Mouse (Mus musculus): ENCODE measurements around the gene Slc6a15. TPM values are rescaled to one million over a fixed set of nuclear protein-coding genes. Genes with fewer than 3 reads are reported as not detected.

The Slc6a15 gene
- polyA plus RNA-seq (2015; fragmentation: Nextera tagmentation; extraction: Ambion mirVana) = 0.07 and 0.12 TPM in 2 replicates

DNA sequence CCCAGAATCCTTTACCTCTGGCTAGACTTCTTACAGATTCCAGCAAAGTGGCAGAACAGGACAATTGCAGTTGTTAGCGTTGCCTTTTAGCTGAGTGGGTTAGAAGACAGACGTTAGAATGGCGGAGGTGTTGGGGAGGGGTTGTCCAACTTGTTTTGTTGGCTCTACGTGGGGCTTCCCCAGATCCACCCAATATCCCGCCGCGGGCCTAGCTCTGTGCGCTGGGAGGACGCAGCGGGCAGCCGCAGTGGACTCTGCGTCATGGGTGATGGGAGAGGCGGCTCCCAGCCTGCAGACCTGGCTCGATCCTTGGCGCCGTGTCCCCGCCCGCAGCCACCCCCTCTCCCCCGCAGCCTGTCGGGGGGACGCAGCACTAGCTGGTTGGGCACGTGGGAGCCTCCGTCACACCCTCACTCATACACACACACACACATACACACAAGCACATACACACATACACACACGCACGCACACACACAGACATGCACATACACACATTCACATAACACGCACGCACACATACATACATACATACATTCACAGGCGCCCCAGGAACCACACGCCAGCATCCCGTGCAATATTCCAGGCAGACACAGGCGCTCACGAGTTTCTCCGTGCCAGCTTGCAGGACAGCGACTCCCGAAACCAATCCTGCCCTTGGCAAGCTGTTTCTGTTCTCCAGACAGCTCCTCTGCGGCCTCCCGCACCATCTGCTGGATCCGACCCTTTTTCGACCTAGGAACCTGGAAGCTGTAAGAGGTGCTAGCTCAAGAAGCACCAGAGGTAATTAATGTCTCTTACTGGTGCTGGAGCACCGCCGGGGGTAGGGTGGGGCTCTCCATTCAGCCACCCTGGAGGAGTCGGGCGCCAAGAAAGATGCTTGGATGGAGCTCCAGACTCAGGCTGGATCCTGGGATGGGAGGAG, at the start of gene Slc6a15:
TSS of gene Slc6a15 (plus strand) at position 413 of the 925 bp plus-strand sequence.
- WGBS (ENCODE audit: insufficient replicate concordance) = under 1% methylated on average over 43 of the region's 43 CpGs
- Histone ChIP-seq H3K9me3 (replicated peaks) (no peaks in the 10 kb centered on the region), H3K4me3 (replicated peaks) (peak within 1 kb of the TSS; percentile 44), H3K27me3 (peaks cover 25% of the 10 kb centered on the region), H3K9ac (no peak within 1 kb of the TSS), H3K36me3 (replicated peaks) (no peaks in the 10 kb centered on the region), H3K27ac (replicated peaks) (no peak within 1 kb of the TSS), H3K4me2 (peak within 1 kb of the TSS; percentile 61), H3K4me1 (replicated peaks) (peaks cover 6% of the 10 kb centered on the region)
- ATAC-seq (ENCODE audit: insufficient read depth) = no peak

DNA sequence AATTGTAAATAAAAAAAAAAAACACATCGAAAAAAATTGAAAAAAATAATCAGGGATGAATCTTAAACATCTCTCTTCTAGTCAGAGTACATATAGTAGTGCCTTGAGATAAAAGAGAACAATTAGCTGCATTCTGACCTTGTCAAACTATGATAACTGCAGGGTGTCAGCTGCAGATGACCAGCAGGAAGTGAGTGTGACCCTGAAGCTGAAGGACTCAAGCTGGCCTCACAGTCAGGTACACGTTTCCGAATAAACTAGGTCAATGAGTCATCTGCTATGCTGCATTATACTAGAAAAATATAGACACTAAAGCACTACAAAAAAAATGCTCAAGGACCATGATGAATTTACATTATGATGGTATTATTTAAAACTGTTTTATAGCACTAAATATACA, 45.6 kb upstream of the Slc6a15 start:
- Histone ChIP-seq H3K27me3 (no peaks in the 10 kb centered on the region), H3K9me3 (replicated peaks) (no peaks in the 10 kb centered on the region), H3K4me3 (replicated peaks) (no peak overlapping the region), H3K4me2 (no peak overlapping the region), H3K9ac (no peak overlapping the region), H3K4me1 (replicated peaks) (no peaks in the 10 kb centered on the region), H3K27ac (replicated peaks) (no peak overlapping the region), H3K36me3 (replicated peaks) (no peaks in the 10 kb centered on the region)
- 57% methylated on average over 3 of the region's 3 CpGs for WGBS (ENCODE audit: insufficient replicate concordance)
- ATAC-seq (ENCODE audit: insufficient read depth) = no peak

DNA sequence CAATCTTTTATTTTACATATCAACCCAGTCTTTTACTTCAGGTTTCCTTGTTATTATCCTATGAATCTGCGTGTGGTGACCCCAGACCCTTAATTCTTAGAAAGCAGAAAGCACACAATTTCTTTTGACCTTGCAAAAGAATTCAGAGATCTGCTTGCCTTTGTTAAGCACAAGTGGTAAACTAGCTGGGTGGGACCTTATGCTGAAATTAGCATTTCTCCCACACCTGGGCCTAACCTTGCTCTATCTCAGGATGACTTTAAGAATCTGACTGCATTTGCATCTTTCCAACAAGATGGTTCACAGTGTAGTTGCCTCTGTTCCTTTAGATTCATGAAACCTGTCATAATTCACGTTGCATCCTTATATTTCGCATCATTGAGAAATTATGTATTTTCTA, 44.2 kb upstream of the Slc6a15 start:
- H3K9ac ChIP-seq = no peak overlapping the region
- no peak for ATAC-seq (ENCODE audit: insufficient read depth)
- no peaks in the 10 kb centered on the region for H3K4me1 ChIP-seq (replicated peaks)
- no peaks in the 10 kb centered on the region for H3K9me3 ChIP-seq (replicated peaks)
- no peak overlapping the region for H3K27ac ChIP-seq (replicated peaks)
- H3K36me3 ChIP-seq (replicated peaks) = no peaks in the 10 kb centered on the region
- no peaks in the 10 kb centered on the region for H3K27me3 ChIP-seq
- H3K4me2 ChIP-seq = no peak overlapping the region
- no peak overlapping the region for H3K4me3 ChIP-seq (replicated peaks)
- 51% methylated on average over 3 of the region's 3 CpGs for WGBS (ENCODE audit: insufficient replicate concordance)

DNA sequence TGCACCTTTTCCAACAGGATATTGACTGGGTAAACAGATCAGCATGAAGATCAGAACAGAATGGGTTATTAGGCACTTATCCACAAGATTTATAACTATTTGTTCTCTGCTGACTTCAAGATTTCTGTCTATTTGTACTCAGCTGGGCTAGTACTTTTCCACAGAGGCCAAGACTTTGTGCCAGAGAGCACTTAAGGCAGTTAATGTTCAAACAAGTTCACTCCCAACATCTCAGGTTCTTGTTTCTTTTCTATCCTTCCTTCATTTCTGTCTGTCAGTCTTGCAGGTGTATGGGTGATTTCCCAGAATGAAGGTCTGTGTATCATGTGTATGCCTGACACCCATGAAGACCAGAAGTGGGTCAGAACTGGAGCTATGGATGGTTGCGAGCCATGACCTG, 33.3 kb upstream of the Slc6a15 start:
- Histone ChIP-seq H3K4me2 (no peak overlapping the region), H3K9ac (no peak overlapping the region), H3K9me3 (replicated peaks) (no peaks in the 10 kb centered on the region), H3K4me1 (replicated peaks) (no peaks in the 10 kb centered on the region), H3K27ac (replicated peaks) (no peak overlapping the region), H3K4me3 (replicated peaks) (no peak overlapping the region), H3K36me3 (replicated peaks) (no peaks in the 10 kb centered on the region), H3K27me3 (no peaks in the 10 kb centered on the region)
- WGBS (ENCODE audit: insufficient replicate concordance) = 64% methylated on average over 1 of the region's 1 CpGs
- no peak for ATAC-seq (ENCODE audit: insufficient read depth)

DNA sequence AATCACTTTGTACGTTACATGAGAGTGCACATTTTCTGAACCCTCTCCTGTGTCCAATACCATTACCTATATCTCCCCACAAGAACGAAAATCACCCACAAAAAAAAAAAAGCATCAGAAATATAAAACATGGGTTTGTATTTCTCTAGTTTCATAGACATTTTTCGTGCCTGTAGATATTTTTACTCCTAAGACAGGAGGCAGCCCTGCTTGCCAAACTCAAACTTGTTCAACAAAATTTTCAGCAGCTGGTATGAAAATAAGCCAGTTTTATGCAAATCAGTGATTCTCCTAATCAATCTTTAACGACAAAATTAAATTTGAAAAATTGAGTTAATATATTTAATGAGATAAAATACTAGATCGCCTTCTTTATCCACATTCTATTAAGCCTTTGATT, 27.7 kb upstream of the Slc6a15 start:
- Histone ChIP-seq H3K4me1 (replicated peaks) (no peaks in the 10 kb centered on the region), H3K9ac (no peak overlapping the region), H3K4me2 (no peak overlapping the region), H3K9me3 (replicated peaks) (no peaks in the 10 kb centered on the region), H3K27ac (replicated peaks) (no peak overlapping the region), H3K27me3 (no peaks in the 10 kb centered on the region), H3K36me3 (replicated peaks) (no peaks in the 10 kb centered on the region), H3K4me3 (replicated peaks) (no peak overlapping the region)
- WGBS (ENCODE audit: insufficient replicate concordance) = 52% methylated on average over 5 of the region's 5 CpGs
- no peak for ATAC-seq (ENCODE audit: insufficient read depth)

DNA sequence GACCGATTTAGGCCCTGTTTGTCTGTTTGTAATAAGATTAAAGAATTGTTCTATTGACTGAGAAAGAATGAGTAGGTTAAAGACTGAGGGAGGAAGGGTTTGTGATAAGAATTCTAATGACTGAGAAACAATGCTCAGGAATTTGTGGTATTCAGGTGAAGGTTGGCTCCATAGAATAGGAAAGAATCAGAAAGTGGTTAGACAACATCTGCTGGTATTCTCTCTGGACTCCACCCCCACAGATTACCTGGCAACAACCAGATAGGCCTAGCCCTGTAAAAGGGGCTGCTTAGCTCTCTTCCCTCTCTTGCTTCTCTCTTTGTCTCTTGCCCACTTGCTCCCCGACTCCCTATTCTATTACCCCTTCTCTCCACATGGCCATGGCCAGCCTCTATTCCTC, 20.8 kb upstream of the Slc6a15 start:
- H3K27me3 ChIP-seq = no peaks in the 10 kb centered on the region
- H3K4me3 ChIP-seq (replicated peaks) = no peak overlapping the region
- no peaks in the 10 kb centered on the region for H3K36me3 ChIP-seq (replicated peaks)
- no peak overlapping the region for H3K27ac ChIP-seq (replicated peaks)
- ATAC-seq (ENCODE audit: insufficient read depth) = no peak
- WGBS (ENCODE audit: insufficient replicate concordance) = 50% methylated on average over 2 of the region's 2 CpGs
- H3K4me1 ChIP-seq (replicated peaks) = no peaks in the 10 kb centered on the region
- H3K4me2 ChIP-seq = no peak overlapping the region
- H3K9ac ChIP-seq = no peak overlapping the region
- no peaks in the 10 kb centered on the region for H3K9me3 ChIP-seq (replicated peaks)

DNA sequence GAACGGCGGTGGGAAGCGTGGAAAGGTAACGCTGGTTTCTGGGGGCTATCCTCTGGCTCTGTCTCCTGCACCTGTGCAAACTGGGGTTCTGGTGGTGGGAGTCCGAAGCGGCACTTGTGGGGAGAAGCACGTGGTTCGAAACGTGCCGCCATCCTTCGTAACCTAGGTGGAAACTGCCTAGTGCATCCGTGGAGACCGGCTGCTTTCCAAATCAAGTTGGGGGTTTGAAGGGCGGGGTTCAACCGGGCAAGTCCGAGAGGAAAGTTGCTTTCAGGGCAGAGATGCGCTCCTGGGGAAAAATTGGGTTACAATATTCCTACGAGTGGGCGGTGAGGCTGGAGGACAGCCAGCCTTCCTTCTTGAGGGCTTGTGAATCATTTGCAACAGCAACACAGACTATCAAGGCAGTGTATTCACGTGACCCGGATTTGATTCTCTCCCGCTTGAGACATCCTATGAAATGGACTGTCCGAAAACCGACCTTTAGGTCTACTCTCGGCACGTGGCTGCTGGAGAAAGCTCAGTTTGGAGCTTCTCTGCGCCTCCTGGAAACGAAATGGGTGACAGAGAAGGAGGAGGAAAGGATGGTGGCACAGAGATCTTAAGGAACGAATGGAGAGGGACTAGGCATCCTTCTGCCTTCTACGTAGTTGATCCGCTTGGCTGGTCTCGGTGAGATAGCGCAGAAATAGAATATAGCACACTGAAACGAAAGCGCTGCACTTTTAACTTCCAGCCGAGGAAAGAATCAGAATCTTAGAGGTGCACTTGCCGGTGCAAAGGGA, 905 bp downstream of the Slc6a15 start:
- H3K4me1 ChIP-seq (replicated peaks) = peaks cover 6% of the 10 kb centered on the region
- WGBS (ENCODE audit: insufficient replicate concordance) = under 1% methylated on average over 37 of the region's 37 CpGs
- no peak overlapping the region for H3K27ac ChIP-seq (replicated peaks)
- no peak overlapping the region for H3K9ac ChIP-seq
- H3K4me2 ChIP-seq = peak overlapping the region; percentile 61
- no peaks in the 10 kb centered on the region for H3K36me3 ChIP-seq (replicated peaks)
- ATAC-seq (ENCODE audit: insufficient read depth) = no peak
- H3K27me3 ChIP-seq = peaks cover 25% of the 10 kb centered on the region
- H3K4me3 ChIP-seq (replicated peaks) = peak overlapping the region; percentile 44
- H3K9me3 ChIP-seq (replicated peaks) = no peaks in the 10 kb centered on the region

DNA sequence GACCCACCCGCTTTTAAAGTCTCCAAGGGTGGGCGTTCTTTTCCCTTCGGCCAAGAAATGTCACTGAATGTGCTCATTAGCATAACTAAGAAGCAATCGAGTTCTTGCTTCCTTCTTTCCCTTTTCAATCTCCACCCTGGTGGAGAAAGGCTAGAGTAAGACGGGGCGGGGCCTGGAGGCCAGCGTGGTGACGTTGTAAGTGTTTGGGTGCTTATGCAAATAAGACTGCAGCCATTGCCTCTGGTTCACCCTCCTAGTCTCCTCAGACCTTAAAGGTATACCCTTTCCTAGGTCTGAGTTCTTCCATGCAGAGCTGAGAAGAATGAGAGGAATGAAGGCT, 1.5 kb downstream of the Slc6a15 start:
- no peak overlapping the region for H3K9ac ChIP-seq
- ATAC-seq (ENCODE audit: insufficient read depth) = no peak

DNA sequence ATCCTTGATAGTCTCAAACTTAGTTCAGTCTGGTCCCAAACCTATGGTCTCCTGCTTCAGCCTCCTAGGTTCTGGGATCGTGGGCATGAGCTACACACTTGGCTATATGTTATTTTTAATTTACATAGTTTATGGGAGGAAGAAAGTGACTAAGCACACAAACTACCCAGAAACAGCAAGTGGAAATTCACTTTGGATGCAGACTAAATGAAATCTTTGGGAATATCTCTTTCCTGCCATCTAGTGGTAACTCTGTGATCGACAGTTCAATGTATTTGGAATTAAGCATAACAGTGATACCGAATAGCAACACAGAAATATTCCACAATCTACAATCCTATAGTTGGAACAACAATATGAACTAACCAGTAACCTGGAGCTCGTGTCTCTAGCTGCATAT, 34.6 kb downstream of the Slc6a15 start:
- 20% methylated on average over 4 of the region's 4 CpGs for WGBS (ENCODE audit: insufficient replicate concordance)
- H3K27me3 ChIP-seq = no peaks in the 10 kb centered on the region

More for the DNA sequence above, 1.5 kb downstream of the Slc6a15 start:
- Histone ChIP-seq H3K27ac (replicated peaks) (no peak overlapping the region), H3K4me1 (replicated peaks) (peaks cover 6% of the 10 kb centered on the region), H3K36me3 (replicated peaks) (no peaks in the 10 kb centered on the region), H3K4me3 (replicated peaks) (peak overlapping the region; percentile 44), H3K4me2 (peak overlapping the region; percentile 61), H3K27me3 (peaks cover 25% of the 10 kb centered on the region), H3K9me3 (replicated peaks) (no peaks in the 10 kb centered on the region)
- under 1% methylated on average over 8 of the region's 8 CpGs for WGBS (ENCODE audit: insufficient replicate concordance)

DNA sequence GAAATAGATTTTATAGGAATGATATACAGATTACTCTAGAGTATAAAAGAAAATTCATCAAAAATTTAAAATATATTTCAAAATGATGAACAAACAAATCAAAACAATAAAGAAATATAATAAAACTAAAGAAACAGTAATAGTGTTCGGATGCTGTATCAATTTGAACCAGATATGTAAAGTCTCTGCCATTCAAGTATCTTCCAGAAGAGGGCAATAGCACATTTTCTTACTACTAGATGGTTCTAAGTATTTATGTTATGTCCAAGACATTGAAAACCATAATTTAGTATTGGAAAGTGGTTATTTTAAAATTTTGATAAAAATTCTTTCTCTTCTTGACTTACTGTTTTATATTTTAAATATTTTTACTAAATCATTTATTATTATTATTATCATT, 60.1 kb downstream of the Slc6a15 start:
- Histone ChIP-seq H3K4me3 (replicated peaks) (no peak overlapping the region), H3K27ac (replicated peaks) (no peak overlapping the region), H3K9me3 (replicated peaks) (no peaks in the 10 kb centered on the region), H3K4me2 (no peak overlapping the region), H3K4me1 (replicated peaks) (no peaks in the 10 kb centered on the region), H3K9ac (no peak overlapping the region), H3K27me3 (no peaks in the 10 kb centered on the region), H3K36me3 (replicated peaks) (no peaks in the 10 kb centered on the region)
- ATAC-seq (ENCODE audit: insufficient read depth) = no peak
- WGBS (ENCODE audit: insufficient replicate concordance) = 50% methylated on average over 1 of the region's 1 CpGs

More for the DNA sequence above, 34.6 kb downstream of the Slc6a15 start:
- Histone ChIP-seq H3K4me1 (replicated peaks) (no peaks in the 10 kb centered on the region), H3K4me3 (replicated peaks) (no peak overlapping the region), H3K4me2 (no peak overlapping the region), H3K36me3 (replicated peaks) (no peaks in the 10 kb centered on the region), H3K27ac (replicated peaks) (no peak overlapping the region), H3K9me3 (replicated peaks) (no peaks in the 10 kb centered on the region), H3K9ac (no peak overlapping the region)
- no peak for ATAC-seq (ENCODE audit: insufficient read depth)

DNA sequence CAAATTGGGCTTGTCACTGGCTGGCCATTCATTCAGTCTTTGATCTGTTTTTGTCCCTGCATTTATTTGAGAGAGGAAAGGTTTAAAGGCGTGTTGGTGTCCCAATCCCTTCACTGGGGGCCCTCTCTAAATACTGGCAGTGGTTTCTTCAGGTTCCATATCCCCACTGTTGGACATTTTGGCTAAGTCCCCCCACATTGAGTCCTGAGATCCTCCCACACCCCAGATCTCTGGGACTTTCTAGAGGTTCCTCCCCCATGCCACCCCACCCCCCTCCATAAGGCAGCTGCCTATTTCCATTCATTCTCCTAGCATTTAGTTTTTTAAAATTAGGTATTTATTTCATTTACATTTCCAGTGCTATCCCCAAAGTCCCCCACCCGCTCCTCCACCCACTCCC, 75.0 kb downstream of the Slc6a15 start:
- H3K4me3 ChIP-seq (replicated peaks) = no peak overlapping the region
- 56% methylated on average over 2 of the region's 2 CpGs for WGBS (ENCODE audit: insufficient replicate concordance)
- ATAC-seq (ENCODE audit: insufficient read depth) = no peak
- no peaks in the 10 kb centered on the region for H3K4me1 ChIP-seq (replicated peaks)
- no peak overlapping the region for H3K9ac ChIP-seq
- H3K27ac ChIP-seq (replicated peaks) = no peak overlapping the region
- no peaks in the 10 kb centered on the region for H3K27me3 ChIP-seq
- H3K4me2 ChIP-seq = no peak overlapping the region
- no peaks in the 10 kb centered on the region for H3K36me3 ChIP-seq (replicated peaks)
- H3K9me3 ChIP-seq (replicated peaks) = no peaks in the 10 kb centered on the region

Data from liver, embryonic 15.5 days (tissue).